Mouse (Mus musculus) CH12.LX (cell line): ENCODE results near the gene Zpr1. TPM values are rescaled to one million over a fixed set of nuclear protein-coding genes. Genes with fewer than 3 reads are reported as not detected.

ENCODE experiments used
- DNase-seq: peaks from one replicate; pipeline ENCODE4 v3.0.0-alpha.2; 2013; ENCODE audit errors: extremely low read depth
- H3K27ac ChIP-seq: 2 replicates; pipeline ENCODE4 v1.5.1; 2012; ENCODE audit warnings: low read depth, mild to moderate bottlenecking, control low read depth, moderate library complexity; ENCODE audit not compliant: insufficient read depth
- H3K27me3 ChIP-seq: replicated peaks from 2 replicates; pipeline ENCODE3; 2012; ENCODE audit warnings: inconsistent platforms
- H3K36me3 ChIP-seq, 2 experiments: replicated peaks in 1 of 2; 2 replicates each; pipeline versions ENCODE3 to v1.6.1; 2012; ENCODE audit warnings: inconsistent platforms in 1 of 2, low read length in 1 of 2, mild to moderate bottlenecking in 1 of 2, mixed read lengths in 1 of 2, moderate library complexity in 1 of 2; ENCODE audit not compliant: control insufficient read depth in 1 of 2, insufficient read depth in 1 of 2
- H3K4me1 ChIP-seq, 2 experiments: 2 replicates each; pipeline ENCODE4 v1.6.1; 2012; ENCODE audit warnings: inconsistent platforms in 1 of 2, moderate library complexity in 1 of 2; ENCODE audit not compliant: insufficient read depth in 2 of 2, control insufficient read depth in 1 of 2
- H3K4me2 ChIP-seq: 2 replicates; pipeline ENCODE4 v1.6.1; 2012; ENCODE audit warnings: low read depth, mild to moderate bottlenecking, control low read depth; ENCODE audit not compliant: poor library complexity, insufficient read depth, severe bottlenecking
- H3K4me3 ChIP-seq, 3 experiments: fragments of 150-350 bp in 1 of 3; sonication (generic) in 1 of 3; replicated peaks in 1 of 3; 2 replicates each; pipeline versions ENCODE3 to v1.5.1; 2011 to 2012; ENCODE audit warnings: low read depth in 2 of 3, low read length in 2 of 3, mild to moderate bottlenecking in 2 of 3, moderate library complexity in 2 of 3, control low read depth in 1 of 3, improper control_type of control experiment in 1 of 3, inconsistent platforms in 1 of 3, mixed read lengths in 1 of 3; ENCODE audit not compliant: poor library complexity in 1 of 3
- H3K79me2 ChIP-seq: replicated peaks from 2 replicates; pipeline ENCODE4 v1.6.1; 2012; ENCODE audit warnings: mild to moderate bottlenecking, moderate library complexity; ENCODE audit not compliant: control insufficient read depth, poor library complexity, insufficient read depth, severe bottlenecking; ENCODE audit errors: extremely low read depth
- H3K9ac ChIP-seq: 2 replicates; pipeline ENCODE4 v1.6.1; 2012; ENCODE audit warnings: low read depth, mild to moderate bottlenecking, control low read depth, moderate library complexity; ENCODE audit not compliant: insufficient read depth
- H3K9me3 ChIP-seq: replicated peaks from 2 replicates; pipeline ENCODE3; 2012; ENCODE audit warnings: low read length, inconsistent platforms, mixed read lengths
- CHD1 ChIP-seq: IDR thresholded peaks from 2 replicates; pipeline ENCODE4 v1.6.1; 2012; ENCODE audit warnings: low read depth, low read length, improper control_type of control experiment, inconsistent platforms
- CTCF ChIP-seq, 2 experiments: IDR thresholded peaks in 1 of 2; conservative IDR thresholded peaks in 1 of 2; 2 replicates each; pipeline ENCODE4 v1.5.1; 2011 to 2012; ENCODE audit warnings: low read depth in 2 of 2, low read length in 2 of 2, improper control_type of control experiment in 1 of 2, inconsistent platforms in 1 of 2, mild to moderate bottlenecking in 1 of 2, moderate library complexity in 1 of 2
- EP300 ChIP-seq: IDR thresholded peaks from 2 replicates; pipeline ENCODE4 v1.6.1; 2011; ENCODE audit warnings: low read length, improper control_type of control experiment
- ETS1 ChIP-seq: conservative IDR thresholded peaks from 2 replicates; pipeline ENCODE4 v1.6.1; 2012; ENCODE audit warnings: low read depth, mild to moderate bottlenecking, inconsistent platforms, low read length, improper control_type of control experiment, moderate library complexity
- IRF4 ChIP-seq: IDR thresholded peaks from 2 replicates; pipeline ENCODE4 v1.6.1; 2014; ENCODE audit warnings: low read depth, mild to moderate bottlenecking, inconsistent platforms, low read length, improper control_type of control experiment
- JUND ChIP-seq: conservative IDR thresholded peaks from 2 replicates; pipeline ENCODE4 v1.6.1; 2011; ENCODE audit warnings: low read depth, low read length, improper control_type of control experiment
- KAT2A ChIP-seq: IDR thresholded peaks from 2 replicates; pipeline ENCODE4 v1.6.1; 2012; ENCODE audit warnings: low read length, improper control_type of control experiment, inconsistent platforms; ENCODE audit not compliant: insufficient replicate concordance
- MEF2A ChIP-seq: IDR thresholded peaks from 2 replicates; pipeline ENCODE4 v1.6.1; 2014; ENCODE audit warnings: low read depth, mild to moderate bottlenecking, inconsistent platforms, low read length, improper control_type of control experiment, borderline replicate concordance
- PAX5 ChIP-seq: IDR thresholded peaks from 2 replicates; pipeline ENCODE4 v1.6.1; 2012; ENCODE audit warnings: low read length, inconsistent platforms, mixed read lengths
- POLR2A ChIP-seq: IDR thresholded peaks from 2 replicates; pipeline ENCODE4 v1.6.1; 2011; ENCODE audit warnings: low read depth, mild to moderate bottlenecking, improper control_type of control experiment, low read length
- RAD21 ChIP-seq: IDR thresholded peaks from 2 replicates; pipeline ENCODE4 v1.6.1; 2011; ENCODE audit warnings: low read depth, mild to moderate bottlenecking, low read length, improper control_type of control experiment, moderate library complexity
- RCOR1 ChIP-seq: conservative IDR thresholded peaks from 2 replicates; pipeline ENCODE4 v1.6.1; 2012; ENCODE audit warnings: low read depth, mild to moderate bottlenecking, inconsistent platforms, low read length, improper control_type of control experiment
- SMC3 ChIP-seq: IDR thresholded peaks from 2 replicates; pipeline ENCODE4 v1.6.1; 2011; ENCODE audit warnings: low read depth, low read length, improper control_type of control experiment
- TCF12 ChIP-seq: IDR thresholded peaks from 2 replicates; pipeline ENCODE4 v1.6.1; 2014; ENCODE audit warnings: low read depth, mild to moderate bottlenecking, inconsistent platforms, low read length, improper control_type of control experiment
- UBTF ChIP-seq: IDR thresholded peaks from 2 replicates; pipeline ENCODE4 v1.6.1; 2012; ENCODE audit warnings: low read depth, mild to moderate bottlenecking, inconsistent platforms, low read length, improper control_type of control experiment, moderate library complexity
- ZC3H11A ChIP-seq: IDR thresholded peaks from 2 replicates; pipeline ENCODE4 v1.6.1; 2012; ENCODE audit warnings: low read depth, mild to moderate bottlenecking, inconsistent platforms, low read length, improper control_type of control experiment
- ZMIZ1 ChIP-seq: IDR thresholded peaks from 2 replicates; pipeline ENCODE4 v1.6.1; 2012; ENCODE audit warnings: low read depth, mild to moderate bottlenecking, inconsistent platforms, low read length, improper control_type of control experiment
- ZNF384 ChIP-seq: IDR thresholded peaks from 2 replicates; pipeline ENCODE4 v1.6.1; 2012; ENCODE audit warnings: low read depth, low read length, improper control_type of control experiment, inconsistent platforms
- dilution Hi-C: fragments of 300-500 bp; cut with MboI; formaldehyde crosslinking; loops from 2 replicates; pipeline ENCODE4 v1.14.3; 2020; ENCODE audit warnings: low sequenced_read_pairs; ENCODE audit not compliant: extremely low pct_unique_long_range_greater_than_20kb, extremely low pct_ligation_motif_present
- in situ Hi-C: fragments of 300-500 bp; cut with MboI; formaldehyde crosslinking; loops from 3 replicates; pipeline ENCODE4 v1.14.3; 2019; ENCODE audit warnings: low sequenced_read_pairs, low pct_ligation_motif_present, low pct_unique_long_range_greater_than_20kb, mixed read lengths
- polyA plus RNA-seq: library from polyadenylated mRNA; unstranded; fragments of >175 nt; gene quantifications from 2 replicates; pipeline ENCODE4 v1.2.1, GENCODE M21; 2012; ENCODE audit warnings: low read depth; ENCODE audit not compliant: insufficient read length
- total RNA-seq, 2 experiments: library from RNA; depleted of rRNA; stranded (reverse); fragments of 300-350 nt in 1 of 2; fragments of >200 nt in 1 of 2; gene quantifications; 2 replicates each; pipeline ENCODE4 v1.2.3; 2012 to 2014

The Zpr1 gene
- total and polyA plus RNA-seq, 3 experiments, result 46.0 to 108 (median 66.8) TPM

- H3K27me3 ChIP-seq, result peaks cover 28% of the 10 kb centered on the region
- in situ Hi-C loops (loop anchor here (10.0 kb wide), 1 partner anchor 249 kb away; no protein-coding TSS in a partner anchor), dilution Hi-C loops (no loop called here)
- TF ChIP-seq ZMIZ1, result no peak
- TF ChIP-seq MEF2A, result no peak
- TF ChIP-seq KAT2A, result no peak
- TF ChIP-seq ETS1, result no peak
- no peak for TF ChIP-seq TCF12
- TF ChIP-seq IRF4, result no peak
- TF ChIP-seq UBTF, result no peak
- no peak for TF ChIP-seq EP300
- no peak for TF ChIP-seq PAX5
- TF ChIP-seq SMC3, result no peak
- no peak for TF ChIP-seq RCOR1
- TF ChIP-seq CHD1, result no peak
- no peaks in the 10 kb centered on the region; the same call in 1 of the 2 replicates for H3K79me2 ChIP-seq
- no peaks in the 10 kb centered on the region for H3K9me3 ChIP-seq
- no peak overlapping the region for H3K9ac ChIP-seq
- no peak overlapping the region for H3K4me2 ChIP-seq
- no peak overlapping the region for H3K4me3 ChIP-seq
- no peak overlapping the region for H3K27ac ChIP-seq
- H3K36me3 ChIP-seq, result no peaks in the 10 kb centered on the region
- H3K4me1 ChIP-seq, result no peaks in the 10 kb centered on the region; a peak in 2 of 4 replicates
- DNase-seq, result no peak
These were observed 29.3 kb upstream of the Zpr1 start for GRCm38 (mm10) chr9:46243584-46243983.

DNA sequence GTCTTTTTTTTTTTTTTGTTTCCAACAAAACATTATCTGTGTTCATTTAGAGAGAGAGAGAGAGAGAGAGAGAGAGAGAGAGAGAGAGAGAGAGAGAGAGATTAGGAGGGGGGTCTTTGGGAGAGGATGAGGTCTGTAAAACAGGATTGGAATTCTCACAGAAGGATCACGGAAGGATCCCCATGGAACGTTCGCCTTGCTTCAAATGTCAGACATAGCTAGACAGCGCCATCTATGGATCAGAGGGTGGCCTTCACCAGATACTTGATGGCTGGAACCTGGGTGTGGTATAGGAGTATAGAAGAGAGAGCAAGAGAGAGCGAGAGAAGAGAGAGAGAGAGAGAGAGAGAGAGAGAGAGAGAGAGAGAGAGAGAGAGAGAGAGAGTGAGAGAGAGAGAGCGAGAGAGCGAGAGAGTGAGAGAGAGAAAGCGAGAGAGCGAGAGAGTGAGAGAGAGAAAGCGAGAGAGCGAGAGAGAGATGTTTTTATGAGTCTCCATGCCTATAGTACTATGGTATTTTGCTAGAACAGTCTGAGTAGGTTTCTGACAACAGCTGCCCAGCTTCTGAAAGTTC is 26.0 kb upstream of the Zpr1 start:
- no peak overlapping the region for H3K9ac ChIP-seq
- DNase-seq, result peak; percentile 66
- no peaks in the 10 kb centered on the region for H3K36me3 ChIP-seq
- no peak overlapping the region for H3K27ac ChIP-seq
- H3K4me1 ChIP-seq, result no peaks in the 10 kb centered on the region; a peak in 1 of 4 replicates
- no peaks in the 10 kb centered on the region; the same call in 1 of the 2 replicates for H3K79me2 ChIP-seq
- no peaks in the 10 kb centered on the region for H3K9me3 ChIP-seq
- dilution Hi-C loops (no loop called here), in situ Hi-C loops (loop anchor here (10.0 kb wide), 1 partner anchor 252 kb away; no protein-coding TSS in a partner anchor)
- no peak overlapping the region for H3K4me3 ChIP-seq
- TF ChIP-seq JUND (peak; percentile 34; the same call in 1 of the 2 replicates), ZNF384 (peak; percentile 76; the same call in 1 of the 2 replicates), SMC3 (peak; percentile 66), POLR2A (no peak), ZC3H11A (peak; percentile 17; the same call in 1 of the 2 replicates), PAX5 (no peak), CTCF (conservative IDR thresholded peaks at IDR 0.05 in 1 of 2, IDR thresholded peaks at IDR 0.05 in 1 of 2; ENCODE audit: low read depth in 2 of 2, low read length in 2 of 2) (peak in 1 of 2 experiments; percentile 86; a peak in 2 of 4 replicates), RAD21 (peak; percentile 88)
- H3K27me3 ChIP-seq, result peaks cover 15% of the 10 kb centered on the region
- H3K4me2 ChIP-seq, result peak overlapping the region; percentile 77
